Mouse (Mus musculus) intestine, postnatal 0 days (tissue): Measurements from ENCODE around the gene Ago4. TPM values are rescaled to one million over a fixed set of nuclear protein-coding genes. Genes with fewer than 3 reads are reported as not detected.
A peak's percentile ranks its signal among the peaks of the same experiment; 100 is the strongest.

ENCODE experiments used
- ATAC-seq: fragments of 200-750 bp; cut with Nextera tagmentation; 2 replicates; pipeline ENCODE4 v1.8.0; 2017; ENCODE audit warnings: mild to moderate bottlenecking, moderate TSS enrichment, moderate library complexity
- H3K27ac ChIP-seq: fragments of 300-500 bp; sonication (generic); 2 replicates; pipeline ENCODE4 v1.5.1; 2014; ENCODE audit warnings: mild to moderate bottlenecking, low read depth, low read length, moderate library complexity
- H3K27me3 ChIP-seq: fragments of 300-500 bp; sonication (generic); replicated peaks from 2 replicates; pipeline ENCODE4 v1.6.1; 2014; ENCODE audit warnings: low read length, mixed read lengths; ENCODE audit not compliant: control insufficient read depth, insufficient read depth
- H3K36me3 ChIP-seq: fragments of 300-500 bp; sonication (generic); 2 replicates; pipeline ENCODE4 v1.6.1; 2014; ENCODE audit warnings: mild to moderate bottlenecking, moderate library complexity; ENCODE audit not compliant: control insufficient read depth, insufficient read depth
- H3K4me1 ChIP-seq: fragments of 300-500 bp; sonication (generic); replicated peaks from 2 replicates; pipeline ENCODE4 v1.6.1; 2014; ENCODE audit warnings: antibody characterized with exemption, low read length, mixed read lengths; ENCODE audit not compliant: control insufficient read depth, insufficient read depth
- H3K4me2 ChIP-seq: fragments of 300-500 bp; sonication (generic); replicated peaks from 2 replicates; pipeline ENCODE4 v1.6.1; 2014; ENCODE audit warnings: low read depth, mild to moderate bottlenecking, moderate library complexity
- H3K4me3 ChIP-seq: fragments of 300-500 bp; sonication (generic); 2 replicates; pipeline ENCODE4 v1.5.1; 2014; ENCODE audit warnings: low read depth, low read length
- H3K9ac ChIP-seq: fragments of 300-500 bp; sonication (generic); 2 replicates; pipeline ENCODE4 v1.6.1; 2014; ENCODE audit warnings: mild to moderate bottlenecking, low read depth, low read length
- H3K9me3 ChIP-seq: fragments of 300-500 bp; sonication (generic); 2 replicates; pipeline ENCODE4 v1.6.1; 2016; ENCODE audit warnings: mixed run types; ENCODE audit not compliant: control insufficient read depth
- CTCF ChIP-seq: sonication (generic); IDR thresholded peaks from 2 replicates; pipeline ENCODE4 v1.5.1; 2016; ENCODE audit warnings: low read depth, mild to moderate bottlenecking, control low read depth, antibody characterized with exemption, moderate library complexity
- WGBS: fragments of 180-500 bp; shearing (Covaris S2); extraction: QIAGEN DNeasy Blood & Tissue Kit; methylation state at CpG from one replicate; pipeline ENCODE4 v1.1.7; 2014; 5-methylcytosine and 5-hydroxymethylcytosine counted together
- polyA plus RNA-seq: library from polyadenylated mRNA; unstranded; fragments of >200 nt; fragmentation: Nextera tagmentation; extraction: Ambion mirVana; gene quantifications from 2 replicates; pipeline ENCODE4 v1.2.1, GENCODE M21; 2015

Ago4 gene
- polyA plus RNA-seq, 1 experiment from 2014 or later, result 1.1 TPM

- peaks cover 5% of the 10 kb centered on the region; the same call in 1 of the 2 replicates for H3K36me3 ChIP-seq
- H3K27ac ChIP-seq, result peak overlapping the region; percentile 15; the same call in 1 of the 2 replicates
- H3K9me3 ChIP-seq, result no peaks in the 10 kb centered on the region
- no peaks in the 10 kb centered on the region for H3K27me3 ChIP-seq
- H3K4me1 ChIP-seq, result no peaks in the 10 kb centered on the region
- TF ChIP-seq CTCF, result no peak
- H3K9ac ChIP-seq, result no peak overlapping the region
- H3K4me2 ChIP-seq, result peak overlapping the region; percentile 48
- H3K4me3 ChIP-seq, result 0 out of 2 replicates have a peak overlapping the region, but pooled peaks have one; percentile 3
- 33% methylated on average over 14 of the region's 14 CpGs for WGBS
- ATAC-seq, result peak; percentile 94
Observed at GRCm38 (mm10) chr4:126508110-126508899, 25.0 kb downstream of the Ago4 start.

DNA sequence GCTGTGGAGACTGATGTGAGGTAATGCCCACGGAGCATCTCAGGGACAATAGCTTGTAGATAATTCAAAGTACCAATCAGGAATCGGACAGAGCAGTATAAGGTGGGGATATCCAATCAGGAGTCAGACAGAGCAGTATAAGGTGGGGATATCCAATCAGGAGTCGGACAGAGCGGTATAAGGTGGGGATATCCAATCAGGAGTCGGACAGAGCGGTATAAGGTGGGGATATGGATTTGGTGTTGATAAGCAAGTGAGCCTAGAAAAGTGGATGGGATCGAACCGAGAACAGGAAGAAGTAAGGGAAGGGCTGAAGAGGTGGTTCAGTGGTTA lies 30.3 kb downstream of the Ago4 start:
- no peaks in the 10 kb centered on the region for H3K9me3 ChIP-seq
- H3K4me3 ChIP-seq, result no peak overlapping the region
- H3K27ac ChIP-seq, result no peak overlapping the region
- H3K4me2 ChIP-seq, result no peak overlapping the region
- no peak for ATAC-seq
- 68% methylated on average over 8 of the region's 8 CpGs for WGBS
- no peak for TF ChIP-seq CTCF
- no peaks in the 10 kb centered on the region for H3K27me3 ChIP-seq
- H3K36me3 ChIP-seq, result no peaks in the 10 kb centered on the region
- no peak overlapping the region for H3K9ac ChIP-seq
- no peaks in the 10 kb centered on the region for H3K4me1 ChIP-seq

DNA sequence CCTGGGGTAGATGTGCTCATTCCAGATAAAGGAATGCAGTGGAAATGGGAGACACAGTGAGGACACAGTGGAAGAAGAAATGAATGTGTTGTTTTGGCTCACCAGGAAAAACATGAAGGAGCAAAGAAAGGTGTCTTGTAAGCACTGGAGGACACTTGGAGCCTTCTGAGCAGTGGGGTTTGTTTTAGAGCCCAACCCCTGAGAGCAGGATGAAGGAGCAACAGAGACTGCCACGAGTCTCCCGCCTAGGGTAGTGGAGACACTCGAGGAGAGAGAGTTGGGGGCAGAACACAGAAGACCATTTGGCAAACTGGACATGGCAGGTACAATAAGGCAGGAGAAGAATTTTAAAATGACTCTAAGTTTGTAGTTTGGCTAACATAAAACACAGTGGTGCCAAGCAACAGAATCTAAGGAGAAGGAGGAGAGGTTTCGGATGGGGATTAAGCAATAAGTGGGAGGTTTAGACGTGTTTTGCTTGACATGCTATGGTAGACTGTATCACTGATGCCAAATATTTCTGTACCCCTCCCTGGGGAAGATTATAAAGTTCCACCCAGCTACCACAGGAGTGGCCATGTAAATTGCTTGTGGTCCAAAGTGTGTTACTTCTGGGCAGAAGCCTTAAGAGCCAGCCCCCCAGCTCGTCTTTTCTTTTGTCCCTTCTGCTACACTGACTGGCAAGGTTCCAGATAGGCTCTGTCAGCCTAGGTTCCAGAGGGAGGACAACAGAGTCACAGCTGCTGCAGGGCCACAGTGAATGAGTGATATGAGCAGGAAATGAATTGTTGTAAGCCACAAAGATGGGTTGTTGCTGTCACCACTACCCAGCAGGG lies 30.9 kb downstream of the Ago4 start:
- Histone ChIP-seq H3K27me3 (no peaks in the 10 kb centered on the region), H3K4me1 (no peaks in the 10 kb centered on the region), H3K27ac (no peak overlapping the region), H3K4me3 (no peak overlapping the region), H3K36me3 (no peaks in the 10 kb centered on the region), H3K9me3 (no peaks in the 10 kb centered on the region), H3K4me2 (no peak overlapping the region), H3K9ac (no peak overlapping the region)
- no peak for TF ChIP-seq CTCF
- 59% methylated on average over 6 of the region's 6 CpGs for WGBS
- no peak for ATAC-seq

DNA sequence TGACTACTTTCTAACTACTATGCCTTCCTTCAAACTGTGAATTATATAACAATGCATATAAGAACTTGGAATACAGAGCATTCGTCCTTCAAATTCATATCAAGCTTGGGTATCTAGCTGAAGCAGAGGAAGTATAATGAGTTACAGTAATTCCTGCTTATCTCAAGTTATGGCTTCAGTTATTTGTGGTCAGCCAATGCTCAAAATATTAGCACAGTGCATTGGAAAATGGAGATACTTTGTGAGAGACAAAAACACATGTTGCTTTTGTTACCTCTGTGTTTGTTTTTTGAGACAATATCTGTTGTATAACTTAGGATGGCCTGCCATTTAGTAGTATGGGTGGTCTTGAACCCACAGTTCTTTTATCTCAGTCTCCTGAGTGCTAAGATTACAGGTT lies 34.7 kb downstream of the Ago4 start:
- 44% methylated on average over 1 of the region's 1 CpGs for WGBS
- Histone ChIP-seq H3K27me3 (no peaks in the 10 kb centered on the region), H3K9ac (no peak overlapping the region), H3K4me3 (no peak overlapping the region), H3K27ac (no peak overlapping the region), H3K36me3 (no peaks in the 10 kb centered on the region), H3K4me2 (no peak overlapping the region), H3K4me1 (no peaks in the 10 kb centered on the region; the same call in 1 of the 2 replicates), H3K9me3 (no peaks in the 10 kb centered on the region)
- ATAC-seq, result no peak
- TF ChIP-seq CTCF, result no peak

- Histone ChIP-seq H3K9ac (no peak overlapping the region), H3K4me3 (no peak overlapping the region), H3K4me1 (no peaks in the 10 kb centered on the region; the same call in 1 of the 2 replicates), H3K27ac (0 out of 2 replicates have a peak overlapping the region, but pooled peaks have one; percentile 3), H3K4me2 (no peak overlapping the region), H3K36me3 (peaks cover 8% of the 10 kb centered on the region; the same call in 1 of the 2 replicates), H3K9me3 (no peaks in the 10 kb centered on the region), H3K27me3 (no peaks in the 10 kb centered on the region)
- ATAC-seq, result no peak
- 39% methylated on average over 2 of the region's 2 CpGs for WGBS
- TF ChIP-seq CTCF, result no peak
Observed at GRCm38 (mm10) chr4:126496963-126497362, 36.3 kb downstream of the Ago4 start.
